Mouse (Mus musculus) layer of hippocampus, postnatal 25 days (tissue): ENCODE measurements around the gene 2010109A12Rik. TPM values are rescaled to one million over a fixed set of nuclear protein-coding genes. Genes with fewer than 3 reads are reported as not detected.

Source experiments
- total RNA-seq, 2 experiments: library from RNA; stranded (reverse); gene quantifications; 2 replicates each; pipeline ENCODE4 v1.2.3; 2021

Gene 2010109A12Rik
- total RNA-seq, 2 experiments from 2014 or later: 0.49 to 2.6 TPM

Other genes with a start within 250 kb of the 2010109A12Rik start
- 1 to 10 TPM; 1.4 to 2.1 TPM for gene Sowahb, start 161.5 kb upstream of the 2010109A12Rik start, total RNA-seq
- gene Sept11, start 113.1 kb upstream of the 2010109A12Rik start, total RNA-seq: 100 to 1,000 TPM in 1 of 2 experiments, 10 to 100 TPM in 1; 98.9 to 113 TPM
- 100 to 1,000 TPM; 271 to 283 TPM for gene Ccni, start within 50 bp of the 2010109A12Rik start, total RNA-seq
- 10 to 100 TPM; 49.1 to 58.5 TPM for gene Ccng2, start 60.7 kb downstream of the 2010109A12Rik start, total RNA-seq